Mouse (Mus musculus) CH12.LX (cell line): Measurements from ENCODE around the gene Casp9. TPM values are rescaled to one million over a fixed set of nuclear protein-coding genes. Genes with fewer than 3 reads are reported as not detected.
A peak's percentile ranks its signal among the peaks of the same experiment; 100 is the strongest.

Source experiments
- DNase-seq: peaks from one replicate; pipeline ENCODE4 v3.0.0-alpha.2; 2013; ENCODE audit errors: extremely low read depth
- H3K27ac ChIP-seq: 2 replicates; pipeline ENCODE4 v1.5.1; 2012; ENCODE audit warnings: low read depth, mild to moderate bottlenecking, control low read depth, moderate library complexity; ENCODE audit not compliant: insufficient read depth
- H3K27me3 ChIP-seq: replicated peaks from 2 replicates; pipeline ENCODE3; 2012; ENCODE audit warnings: inconsistent platforms
- H3K36me3 ChIP-seq, 2 experiments: replicated peaks in 1 of 2; 2 replicates each; pipeline versions ENCODE3 to v1.6.1; 2012; ENCODE audit warnings: inconsistent platforms in 1 of 2, low read length in 1 of 2, mild to moderate bottlenecking in 1 of 2, mixed read lengths in 1 of 2, moderate library complexity in 1 of 2; ENCODE audit not compliant: control insufficient read depth in 1 of 2, insufficient read depth in 1 of 2
- H3K4me1 ChIP-seq, 2 experiments: 2 replicates each; pipeline ENCODE4 v1.6.1; 2012; ENCODE audit warnings: inconsistent platforms in 1 of 2, moderate library complexity in 1 of 2; ENCODE audit not compliant: insufficient read depth in 2 of 2, control insufficient read depth in 1 of 2
- H3K4me2 ChIP-seq: 2 replicates; pipeline ENCODE4 v1.6.1; 2012; ENCODE audit warnings: low read depth, mild to moderate bottlenecking, control low read depth; ENCODE audit not compliant: poor library complexity, insufficient read depth, severe bottlenecking
- H3K4me3 ChIP-seq, 3 experiments: fragments of 150-350 bp in 1 of 3; sonication (generic) in 1 of 3; replicated peaks in 1 of 3; 2 replicates each; pipeline versions ENCODE3 to v1.5.1; 2011 to 2012; ENCODE audit warnings: low read depth in 2 of 3, low read length in 2 of 3, mild to moderate bottlenecking in 2 of 3, moderate library complexity in 2 of 3, control low read depth in 1 of 3, improper control_type of control experiment in 1 of 3, inconsistent platforms in 1 of 3, mixed read lengths in 1 of 3; ENCODE audit not compliant: poor library complexity in 1 of 3
- H3K79me2 ChIP-seq: replicated peaks from 2 replicates; pipeline ENCODE4 v1.6.1; 2012; ENCODE audit warnings: mild to moderate bottlenecking, moderate library complexity; ENCODE audit not compliant: control insufficient read depth, poor library complexity, insufficient read depth, severe bottlenecking; ENCODE audit errors: extremely low read depth
- H3K9ac ChIP-seq: 2 replicates; pipeline ENCODE4 v1.6.1; 2012; ENCODE audit warnings: low read depth, mild to moderate bottlenecking, control low read depth, moderate library complexity; ENCODE audit not compliant: insufficient read depth
- H3K9me3 ChIP-seq: replicated peaks from 2 replicates; pipeline ENCODE3; 2012; ENCODE audit warnings: low read length, inconsistent platforms, mixed read lengths
- CHD1 ChIP-seq: IDR thresholded peaks from 2 replicates; pipeline ENCODE4 v1.6.1; 2012; ENCODE audit warnings: low read depth, low read length, improper control_type of control experiment, inconsistent platforms
- CTCF ChIP-seq, 2 experiments: IDR thresholded peaks in 1 of 2; conservative IDR thresholded peaks in 1 of 2; 2 replicates each; pipeline ENCODE4 v1.5.1; 2011 to 2012; ENCODE audit warnings: low read depth in 2 of 2, low read length in 2 of 2, improper control_type of control experiment in 1 of 2, inconsistent platforms in 1 of 2, mild to moderate bottlenecking in 1 of 2, moderate library complexity in 1 of 2
- E2F4 ChIP-seq: IDR thresholded peaks from 2 replicates; pipeline ENCODE4 v1.6.1; 2011; ENCODE audit warnings: low read depth, low read length, improper control_type of control experiment; ENCODE audit not compliant: insufficient replicate concordance
- GABPA ChIP-seq: IDR thresholded peaks from 2 replicates; pipeline ENCODE4 v1.6.1; 2012; ENCODE audit warnings: low read depth, low read length, improper control_type of control experiment, inconsistent platforms; ENCODE audit not compliant: insufficient replicate concordance
- IRF4 ChIP-seq: IDR thresholded peaks from 2 replicates; pipeline ENCODE4 v1.6.1; 2014; ENCODE audit warnings: low read depth, mild to moderate bottlenecking, inconsistent platforms, low read length, improper control_type of control experiment
- JUN ChIP-seq: IDR thresholded peaks from 2 replicates; pipeline ENCODE4 v1.6.1; 2011; ENCODE audit warnings: low read depth, mild to moderate bottlenecking, low read length, improper control_type of control experiment, moderate library complexity; ENCODE audit not compliant: insufficient read depth
- JUND ChIP-seq: conservative IDR thresholded peaks from 2 replicates; pipeline ENCODE4 v1.6.1; 2011; ENCODE audit warnings: low read depth, low read length, improper control_type of control experiment
- MAZ ChIP-seq: IDR thresholded peaks from 2 replicates; pipeline ENCODE4 v1.6.1; 2012; ENCODE audit warnings: low read depth, mild to moderate bottlenecking, inconsistent platforms, low read length, improper control_type of control experiment, moderate library complexity
- MYC ChIP-seq: IDR thresholded peaks from 2 replicates; pipeline ENCODE4 v1.6.1; 2011; ENCODE audit warnings: low read depth, mild to moderate bottlenecking, improper control_type of control experiment, low read length
- NELFE ChIP-seq: IDR thresholded peaks from 2 replicates; pipeline ENCODE4 v1.6.1; 2011; ENCODE audit warnings: low read depth, low read length, improper control_type of control experiment
- NRF1 ChIP-seq: IDR thresholded peaks from 2 replicates; pipeline ENCODE4 v1.6.1; 2014; ENCODE audit warnings: low read depth, mild to moderate bottlenecking, inconsistent platforms, low read length, improper control_type of control experiment, moderate library complexity
- SMC3 ChIP-seq: IDR thresholded peaks from 2 replicates; pipeline ENCODE4 v1.6.1; 2011; ENCODE audit warnings: low read depth, low read length, improper control_type of control experiment
- USF1 ChIP-seq: IDR thresholded peaks from 2 replicates; pipeline ENCODE4 v1.6.1; 2014; ENCODE audit warnings: low read depth, mild to moderate bottlenecking, inconsistent platforms, low read length, improper control_type of control experiment
- ZC3H11A ChIP-seq: IDR thresholded peaks from 2 replicates; pipeline ENCODE4 v1.6.1; 2012; ENCODE audit warnings: low read depth, mild to moderate bottlenecking, inconsistent platforms, low read length, improper control_type of control experiment
- ZMIZ1 ChIP-seq: IDR thresholded peaks from 2 replicates; pipeline ENCODE4 v1.6.1; 2012; ENCODE audit warnings: low read depth, mild to moderate bottlenecking, inconsistent platforms, low read length, improper control_type of control experiment
- ZNF384 ChIP-seq: IDR thresholded peaks from 2 replicates; pipeline ENCODE4 v1.6.1; 2012; ENCODE audit warnings: low read depth, low read length, improper control_type of control experiment, inconsistent platforms
- dilution Hi-C: fragments of 300-500 bp; cut with MboI; formaldehyde crosslinking; loops from 2 replicates; pipeline ENCODE4 v1.14.3; 2020; ENCODE audit warnings: low sequenced_read_pairs; ENCODE audit not compliant: extremely low pct_unique_long_range_greater_than_20kb, extremely low pct_ligation_motif_present
- in situ Hi-C: fragments of 300-500 bp; cut with MboI; formaldehyde crosslinking; loops from 3 replicates; pipeline ENCODE4 v1.14.3; 2019; ENCODE audit warnings: low sequenced_read_pairs, low pct_ligation_motif_present, low pct_unique_long_range_greater_than_20kb, mixed read lengths
- polyA plus RNA-seq: library from polyadenylated mRNA; unstranded; fragments of >175 nt; gene quantifications from 2 replicates; pipeline ENCODE4 v1.2.1, GENCODE M21; 2012; ENCODE audit warnings: low read depth; ENCODE audit not compliant: insufficient read length
- total RNA-seq, 2 experiments: library from RNA; depleted of rRNA; stranded (reverse); fragments of 300-350 nt in 1 of 2; fragments of >200 nt in 1 of 2; gene quantifications; 2 replicates each; pipeline ENCODE4 v1.2.3; 2012 to 2014

Casp9 gene
- total and polyA plus RNA-seq, 3 experiments = 5.2 to 15.3 (median 14.5) TPM

- DNase-seq = peak; percentile 32
- Histone ChIP-seq H3K27me3 (no peaks in the 10 kb centered on the region), H3K36me3 (peaks cover 0 to 3% of the 10 kb centered on the region in 2 experiments), H3K27ac (no peak overlapping the region), H3K4me1 (peaks cover 0 to 5% of the 10 kb centered on the region in 2 experiments; a peak in 2 of 4 replicates), H3K4me3 (no peak overlapping the region), H3K9ac (no peak overlapping the region), H3K4me2 (no peak overlapping the region), H3K9me3 (no peaks in the 10 kb centered on the region), H3K79me2 (no peaks in the 10 kb centered on the region)
- in situ Hi-C loops = no loop called here
- dilution Hi-C loops = no loop called here
- TF ChIP-seq GABPA (no peak), JUND (no peak), NELFE (no peak)
Observed at GRCm38 (mm10) chr4:141822979-141823378, 29.6 kb downstream of the Casp9 start.

GRCm38 (mm10) chr4:141826060-141826459 lies 32.6 kb downstream of the Casp9 start, which contains the start of gene Cela2a:
Gene Cela2a, minus strand, starts transcription at chr4:141826160.
- H3K4me1 ChIP-seq = peaks cover 0 to 10% of the 10 kb centered on the region in 2 experiments; a peak in 2 of 4 replicates
- H3K27me3 ChIP-seq = no peaks in the 10 kb centered on the region
- H3K36me3 ChIP-seq = no peaks in the 10 kb centered on the region
- no peak within 1 kb of the TSS for H3K9ac ChIP-seq
- no peak within 1 kb of the TSS for H3K27ac ChIP-seq
- no peaks in the 10 kb centered on the region for H3K9me3 ChIP-seq
- TF ChIP-seq NRF1 = no peak
- no peak for TF ChIP-seq CHD1
- no peak for TF ChIP-seq USF1
- no peak for TF ChIP-seq JUN
- TF ChIP-seq ZMIZ1 = no peak
- TF ChIP-seq GABPA = no peak
- no peak for TF ChIP-seq MAZ
- TF ChIP-seq ZNF384 = no peak
- TF ChIP-seq JUND = no peak
- no peak for TF ChIP-seq MYC
- no peak for TF ChIP-seq SMC3
- TF ChIP-seq ZC3H11A = no peak
- no peak for TF ChIP-seq CTCF (conservative IDR thresholded peaks at IDR 0.05 in 1 of 2, IDR thresholded peaks at IDR 0.05 in 1 of 2; ENCODE audit: low read depth in 2 of 2, low read length in 2 of 2)
- TF ChIP-seq E2F4 = no peak
- TF ChIP-seq IRF4 = no peak
- TF ChIP-seq, all 38 proteins: peak for 0
- H3K4me3 ChIP-seq = no peak within 1 kb of the TSS
- dilution Hi-C loops (no loop called here), in situ Hi-C loops (no loop called here)
- no peak for DNase-seq
- H3K79me2 ChIP-seq = no peaks in the 10 kb centered on the region
- no peak within 1 kb of the TSS for H3K4me2 ChIP-seq
